Mouse (Mus musculus) intestine, embryonic 15.5 days (tissue): Measurements from ENCODE around the gene Snapc4. TPM values are rescaled to one million over a fixed set of nuclear protein-coding genes. Genes with fewer than 3 reads are reported as not detected.

Source experiments
- ATAC-seq: fragments of 200-750 bp; cut with Nextera tagmentation; 2 replicates; pipeline ENCODE4 v1.8.0; 2017; ENCODE audit warnings: moderate TSS enrichment, moderate library complexity
- H3K27ac ChIP-seq: fragments of 300-500 bp; sonication (generic); 2 replicates; pipeline ENCODE4 v1.5.1; 2015; ENCODE audit warnings: mild to moderate bottlenecking, inconsistent platforms
- H3K27me3 ChIP-seq: fragments of 300-500 bp; sonication (generic); replicated peaks from 2 replicates; pipeline ENCODE4 v1.6.1; 2015; ENCODE audit warnings: inconsistent platforms
- H3K36me3 ChIP-seq: fragments of 300-500 bp; sonication (generic); 2 replicates; pipeline ENCODE4 v1.6.1; 2015; ENCODE audit warnings: inconsistent platforms
- H3K4me1 ChIP-seq: fragments of 300-500 bp; sonication (generic); replicated peaks from 2 replicates; pipeline ENCODE4 v1.6.1; 2015; ENCODE audit warnings: inconsistent platforms
- H3K4me2 ChIP-seq: fragments of 300-500 bp; sonication (generic); replicated peaks from 2 replicates; pipeline ENCODE4 v1.6.1; 2015; ENCODE audit warnings: mild to moderate bottlenecking, inconsistent platforms
- H3K4me3 ChIP-seq: fragments of 300-500 bp; sonication (generic); replicated peaks from 2 replicates; pipeline ENCODE4 v1.5.1; 2015; ENCODE audit warnings: inconsistent platforms
- H3K9ac ChIP-seq: fragments of 300-500 bp; sonication (generic); 2 replicates; pipeline ENCODE4 v1.6.1; 2015; ENCODE audit warnings: inconsistent platforms
- H3K9me3 ChIP-seq: fragments of 300-500 bp; sonication (generic); 2 replicates; pipeline ENCODE4 v1.6.1; 2016; ENCODE audit warnings: inconsistent platforms
- WGBS: fragments of 180-500 bp; shearing (Covaris S2); methylation state at CpG from one replicate; pipeline ENCODE4 v1.1.7; 2015; 5-methylcytosine and 5-hydroxymethylcytosine counted together
- polyA plus RNA-seq: library from polyadenylated mRNA; unstranded; fragments of >200 nt; fragmentation: Nextera tagmentation; extraction: Ambion mirVana; gene quantifications from 2 replicates; pipeline ENCODE4 v1.2.1, GENCODE M21; 2015

Gene Snapc4
- polyA plus RNA-seq, 1 experiment from 2014 or later: 19.7 TPM

DNA sequence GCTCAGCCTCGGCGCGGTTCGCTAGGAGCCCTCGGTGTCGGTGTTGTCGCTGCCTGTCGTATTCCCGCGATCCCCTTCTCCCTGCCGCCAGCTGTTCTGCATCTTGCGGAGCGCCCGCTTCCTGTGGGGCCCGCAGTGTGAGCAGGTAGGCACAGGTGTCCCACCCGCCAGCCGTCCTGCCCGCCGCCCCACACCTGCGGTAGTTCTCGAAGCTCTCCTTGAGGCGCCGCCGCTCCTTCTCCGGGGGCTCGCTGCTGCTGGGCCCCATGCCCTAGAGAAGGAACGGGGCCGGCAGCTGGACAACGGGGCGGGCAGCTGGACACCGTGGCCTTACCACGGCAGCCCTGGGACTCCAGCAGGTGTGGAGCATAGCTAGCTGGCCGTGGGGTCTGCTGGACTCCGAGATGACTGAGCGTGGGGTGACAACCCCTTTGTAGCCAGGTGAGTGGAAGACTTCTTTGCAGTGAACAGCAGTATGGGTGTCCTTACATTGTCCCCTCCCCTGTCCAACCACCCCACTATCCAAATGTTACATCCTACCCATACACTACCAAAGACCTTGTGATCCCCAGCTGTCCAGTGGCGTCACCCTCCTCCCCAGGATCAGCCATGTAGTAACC lies 28.1 kb downstream of the Snapc4 start:
- Histone ChIP-seq H3K9ac (peak overlapping the region; percentile 85), H3K4me3 (peak overlapping the region; percentile 72), H3K36me3 (no peaks in the 10 kb centered on the region), H3K9me3 (no peaks in the 10 kb centered on the region), H3K27ac (no peak overlapping the region; the same call in 1 of the 2 replicates), H3K27me3 (no peaks in the 10 kb centered on the region), H3K4me1 (peaks cover 21% of the 10 kb centered on the region), H3K4me2 (peak overlapping the region; percentile 98)
- ATAC-seq: peak; percentile 65
- 2% methylated on average over 36 of the region's 36 CpGs for WGBS

DNA sequence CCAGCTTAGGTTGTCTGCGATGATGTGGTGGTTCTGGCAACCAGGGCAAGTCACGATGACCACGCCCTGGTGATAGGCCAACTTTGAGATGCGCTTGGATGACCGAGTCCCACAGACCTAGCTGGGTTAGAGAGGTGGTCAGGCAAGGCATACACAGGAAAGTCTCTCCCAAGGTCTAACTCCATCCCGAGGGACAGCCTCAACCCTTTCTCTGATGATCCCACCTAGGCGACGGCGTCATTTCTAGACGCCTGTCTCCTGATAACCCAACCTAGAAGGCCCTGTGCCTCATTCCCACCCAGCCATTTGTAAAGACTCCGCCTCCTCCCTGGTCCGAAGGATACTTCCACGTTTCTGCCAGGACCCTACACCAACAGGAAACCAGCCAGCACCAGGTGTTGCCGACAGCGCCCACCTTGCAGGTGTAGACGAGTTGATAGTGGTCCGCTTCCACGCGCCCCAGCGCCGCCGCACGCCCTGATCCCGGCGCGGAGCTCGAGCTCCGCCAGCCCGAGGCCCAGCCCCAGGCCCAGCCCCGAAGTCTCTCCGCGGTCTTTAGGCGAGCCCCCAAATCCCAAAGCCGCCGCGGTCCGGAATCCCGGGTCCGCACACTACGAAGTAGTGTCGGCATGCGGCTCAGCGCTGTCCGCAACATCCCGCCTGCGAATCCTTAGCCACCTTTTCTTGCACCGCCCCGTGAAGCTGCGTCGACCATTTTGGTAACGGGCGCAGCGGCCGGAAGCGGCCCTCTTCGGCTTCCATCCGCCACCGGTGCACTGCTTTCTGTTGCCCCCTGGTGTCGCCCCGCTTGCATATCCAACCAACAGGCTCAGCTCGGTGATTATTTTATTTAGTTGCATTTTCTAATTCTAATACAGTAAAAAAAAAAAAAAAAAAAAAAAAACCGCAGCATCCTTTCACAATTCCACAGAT lies 28.8 kb downstream of the Snapc4 start, which contains the start of gene Dnlz:
Gene Dnlz (minus strand): TSS at position 753 of the 933 bp plus-strand sequence.
- Histone ChIP-seq H3K9me3 (no peaks in the 10 kb centered on the region), H3K27me3 (no peaks in the 10 kb centered on the region), H3K4me1 (peaks cover 21% of the 10 kb centered on the region), H3K36me3 (peaks cover 4% of the 10 kb centered on the region; the same call in 1 of the 2 replicates), H3K9ac (peak within 1 kb of the TSS; percentile 89), H3K4me3 (peak within 1 kb of the TSS; percentile 72), H3K27ac (peak within 1 kb of the TSS; percentile 89), H3K4me2 (peak within 1 kb of the TSS; percentile 98)
- peak; percentile 90 for ATAC-seq
- 3% methylated on average over 62 of the region's 62 CpGs for WGBS

DNA sequence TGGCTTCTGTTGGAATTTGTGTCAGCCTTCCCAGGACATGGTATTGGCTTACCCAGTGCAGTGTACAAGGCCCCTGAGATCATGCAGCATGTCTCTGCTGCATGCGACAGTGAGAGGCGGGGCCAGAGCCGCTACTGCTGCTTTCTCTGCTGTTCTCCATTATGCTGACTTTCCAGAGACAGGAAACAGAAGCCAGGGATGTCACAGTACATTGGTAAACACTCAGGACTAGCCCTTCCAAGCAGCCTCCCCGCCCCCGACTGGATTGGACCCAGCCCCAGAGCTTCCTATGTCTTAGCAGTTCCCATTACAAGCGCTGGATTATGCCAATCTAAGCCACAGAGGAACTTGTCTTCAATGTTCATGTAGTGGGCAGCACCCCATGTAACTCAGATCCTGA lies 32.2 kb downstream of the Snapc4 start:
- no peak overlapping the region for H3K9ac ChIP-seq
- no peak overlapping the region for H3K4me2 ChIP-seq
- H3K4me1 ChIP-seq: peaks cover 22% of the 10 kb centered on the region
- no peaks in the 10 kb centered on the region for H3K27me3 ChIP-seq
- H3K36me3 ChIP-seq: peaks cover 11% of the 10 kb centered on the region
- H3K4me3 ChIP-seq: no peak overlapping the region
- WGBS: 42% methylated on average over 6 of the region's 6 CpGs
- no peaks in the 10 kb centered on the region for H3K9me3 ChIP-seq
- ATAC-seq: no peak
- peak overlapping the region; percentile 37 for H3K27ac ChIP-seq

DNA sequence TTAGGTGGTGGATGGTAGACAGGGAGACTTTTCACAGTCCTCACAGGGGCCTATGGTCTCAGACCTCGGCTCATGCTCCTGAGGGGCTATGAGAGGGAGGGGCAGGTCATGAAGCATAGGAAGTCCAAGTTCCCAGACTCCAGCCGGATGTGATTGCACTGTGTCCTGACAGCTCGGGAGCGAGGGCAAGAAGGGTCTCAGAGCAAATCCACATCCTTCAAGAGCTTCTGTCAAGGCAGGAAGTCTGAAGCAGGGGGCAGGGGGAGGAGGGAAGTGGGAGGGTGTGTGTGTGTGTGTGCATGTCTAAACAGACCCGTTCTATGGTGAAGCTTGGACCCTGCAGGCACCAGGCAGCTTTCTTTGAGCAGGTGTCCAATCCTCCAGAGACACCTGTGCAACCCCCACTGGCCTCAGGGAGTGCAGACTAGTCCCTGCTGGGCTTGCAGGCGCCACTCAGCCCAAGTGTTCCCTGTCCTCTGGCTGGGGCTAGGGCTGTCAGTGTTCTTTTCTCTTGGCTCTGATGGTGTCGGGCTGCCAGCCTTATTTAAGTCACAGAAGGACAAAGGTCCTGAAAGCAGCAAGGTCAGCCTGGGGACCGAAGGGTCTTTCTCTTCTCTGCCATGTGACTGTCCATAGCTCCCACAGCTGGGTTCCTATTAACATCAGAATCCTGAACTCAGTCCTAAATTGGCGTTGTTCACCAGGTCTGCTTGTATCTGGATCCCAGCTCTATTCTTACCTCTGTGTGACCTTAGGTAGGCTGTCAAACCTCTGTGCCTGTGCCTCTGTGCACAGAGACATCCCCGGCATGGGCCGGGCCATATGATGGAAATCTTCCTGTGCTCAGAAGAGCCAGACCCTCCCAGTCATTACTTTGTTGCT lies 37.6 kb downstream of the Snapc4 start:
- Histone ChIP-seq H3K9ac (no peak overlapping the region), H3K4me1 (peaks cover 23% of the 10 kb centered on the region), H3K9me3 (no peaks in the 10 kb centered on the region), H3K4me3 (no peak overlapping the region), H3K4me2 (peak overlapping the region; percentile 31), H3K27ac (peak overlapping the region; percentile 74), H3K27me3 (no peaks in the 10 kb centered on the region), H3K36me3 (peaks cover 22% of the 10 kb centered on the region)
- 51% methylated on average over 11 of the region's 11 CpGs for WGBS
- peak; percentile 19; the same call in 1 of the 2 replicates for ATAC-seq

DNA sequence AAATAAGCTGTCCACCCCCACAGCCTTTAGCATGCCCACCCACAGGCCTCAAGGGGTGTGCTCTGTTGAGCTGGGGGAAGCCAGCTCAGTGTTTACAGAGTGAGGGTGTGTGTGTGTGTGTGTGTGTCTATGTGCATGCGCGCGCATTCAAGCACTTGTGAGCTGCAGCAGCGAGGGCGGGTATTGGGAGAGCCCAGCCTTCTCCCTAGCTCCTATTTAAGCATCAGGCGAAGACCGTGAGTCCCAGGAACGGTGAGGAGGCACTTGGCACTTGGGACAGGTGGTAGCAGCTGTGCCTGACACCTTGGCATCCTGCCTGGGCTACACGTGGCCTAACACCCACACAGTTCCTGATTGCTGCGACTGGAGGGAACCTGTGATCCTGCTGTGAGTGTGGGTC lies 38.4 kb downstream of the Snapc4 start:
- H3K9ac ChIP-seq: no peak overlapping the region
- H3K9me3 ChIP-seq: no peaks in the 10 kb centered on the region
- peaks cover 22% of the 10 kb centered on the region for H3K36me3 ChIP-seq
- peak overlapping the region; percentile 31; the same call in 1 of the 2 replicates for H3K4me2 ChIP-seq
- H3K4me1 ChIP-seq: peaks cover 23% of the 10 kb centered on the region
- H3K27me3 ChIP-seq: no peaks in the 10 kb centered on the region
- no peak overlapping the region for H3K4me3 ChIP-seq
- peak; percentile 78 for ATAC-seq
- 33% methylated on average over 10 of the region's 10 CpGs for WGBS
- peak overlapping the region; percentile 74 for H3K27ac ChIP-seq

DNA sequence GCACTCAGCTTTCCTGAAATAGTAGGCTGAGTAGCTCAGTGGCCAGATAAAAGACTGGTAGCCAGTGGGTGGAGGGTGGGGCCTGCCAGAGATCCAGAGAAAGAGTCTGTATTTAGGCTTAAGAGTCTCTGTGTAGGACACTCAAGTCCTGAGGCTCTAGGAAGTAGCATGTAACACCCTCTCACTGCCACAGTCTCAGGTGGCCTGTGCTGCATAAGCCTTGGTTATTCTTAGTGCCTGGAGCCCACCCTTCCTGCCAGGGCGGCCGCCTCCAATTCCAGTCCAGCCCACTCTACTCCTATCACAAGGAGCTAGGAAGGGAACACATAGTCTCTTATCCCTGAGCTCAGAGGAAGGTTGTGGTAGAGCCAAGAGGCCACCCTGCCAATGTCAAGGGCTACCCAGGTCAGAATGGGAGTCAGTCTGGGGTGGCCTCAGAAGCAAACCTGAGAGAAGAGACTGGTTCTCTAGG lies 38.9 kb downstream of the Snapc4 start:
- 72% methylated on average over 2 of the region's 2 CpGs for WGBS
- peaks cover 23% of the 10 kb centered on the region for H3K4me1 ChIP-seq
- H3K4me3 ChIP-seq: no peak overlapping the region
- no peaks in the 10 kb centered on the region for H3K27me3 ChIP-seq
- H3K4me2 ChIP-seq: 0 out of 2 replicates have a peak overlapping the region, but pooled peaks have one; percentile 1
- H3K27ac ChIP-seq: peak overlapping the region; percentile 74
- H3K9me3 ChIP-seq: no peaks in the 10 kb centered on the region
- peak; percentile 3; the same call in 1 of the 2 replicates for ATAC-seq
- H3K9ac ChIP-seq: no peak overlapping the region
- peaks cover 18% of the 10 kb centered on the region for H3K36me3 ChIP-seq

DNA sequence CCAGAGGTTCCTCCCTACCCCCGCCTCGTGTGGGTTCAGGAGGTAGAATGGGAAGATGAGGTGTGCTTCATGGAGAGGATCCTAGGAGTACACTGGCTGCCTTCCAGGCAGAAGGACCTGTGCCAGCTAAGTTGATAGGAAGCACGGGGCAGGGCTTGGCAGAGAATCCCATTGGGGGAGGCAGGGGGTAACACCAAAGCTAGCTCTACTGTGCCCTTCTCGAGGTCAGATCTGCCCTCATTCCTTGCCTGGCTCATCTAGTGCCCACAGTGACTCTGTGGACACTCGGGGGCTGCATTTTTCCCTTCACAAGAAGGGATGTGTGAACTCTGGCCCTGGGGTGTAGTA lies 41.3 kb downstream of the Snapc4 start:
- Histone ChIP-seq H3K36me3 (peaks cover 12% of the 10 kb centered on the region; the same call in 1 of the 2 replicates), H3K4me2 (no peak overlapping the region), H3K9ac (no peak overlapping the region), H3K27me3 (no peaks in the 10 kb centered on the region), H3K9me3 (no peaks in the 10 kb centered on the region), H3K4me3 (no peak overlapping the region), H3K4me1 (peaks cover 23% of the 10 kb centered on the region), H3K27ac (no peak overlapping the region)
- ATAC-seq: no peak
- 90% methylated on average over 5 of the region's 5 CpGs for WGBS

DNA sequence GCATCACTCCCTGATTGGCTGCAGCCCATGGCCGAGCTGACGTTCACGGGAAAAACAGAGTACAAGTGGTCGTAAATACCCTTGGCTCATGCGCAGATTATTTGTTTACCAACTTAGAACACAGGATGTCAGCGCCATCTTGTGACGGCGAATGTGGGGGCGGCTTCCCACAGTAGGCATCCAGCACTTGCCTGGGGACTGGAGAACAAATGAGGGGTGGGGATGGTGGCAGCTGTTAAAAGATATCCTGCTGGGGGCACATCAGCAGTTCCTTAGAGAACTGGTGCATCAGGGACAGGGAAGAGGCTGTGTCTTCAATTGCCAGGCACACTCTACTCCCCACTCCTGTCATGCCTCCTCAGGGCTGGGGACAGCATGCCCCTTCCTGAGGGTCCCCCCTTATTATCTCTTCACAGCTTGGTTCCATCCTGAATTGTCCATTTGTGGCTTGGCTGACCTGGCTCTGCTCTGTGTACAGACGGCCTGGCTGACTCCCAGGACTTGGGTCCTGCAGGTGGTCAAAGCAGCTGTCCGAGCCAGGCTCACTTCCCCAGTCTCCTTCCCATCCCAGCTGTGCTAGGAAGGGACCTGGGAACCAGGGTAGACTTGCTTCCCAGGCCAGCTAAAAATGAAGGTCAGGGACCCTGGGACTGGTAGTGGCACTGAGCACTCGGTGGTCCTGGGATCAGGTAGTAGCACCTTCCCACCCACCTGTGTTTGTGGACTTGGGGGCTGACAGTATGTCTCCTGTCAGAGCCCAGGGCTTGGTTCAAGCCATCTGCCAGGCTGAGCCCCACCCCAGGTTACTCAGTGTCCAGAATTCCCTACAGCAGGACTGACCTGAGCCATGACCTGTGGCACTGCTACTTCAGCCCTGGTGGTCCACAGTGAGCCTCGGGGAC lies 41.9 kb downstream of the Snapc4 start:
- Histone ChIP-seq H3K27ac (no peak overlapping the region), H3K36me3 (peaks cover 11% of the 10 kb centered on the region; the same call in 1 of the 2 replicates), H3K4me3 (no peak overlapping the region), H3K9ac (no peak overlapping the region), H3K4me1 (peaks cover 23% of the 10 kb centered on the region), H3K4me2 (no peak overlapping the region), H3K9me3 (no peaks in the 10 kb centered on the region), H3K27me3 (no peaks in the 10 kb centered on the region)
- no peak for ATAC-seq
- WGBS: 93% methylated on average over 9 of the region's 13 CpGs

DNA sequence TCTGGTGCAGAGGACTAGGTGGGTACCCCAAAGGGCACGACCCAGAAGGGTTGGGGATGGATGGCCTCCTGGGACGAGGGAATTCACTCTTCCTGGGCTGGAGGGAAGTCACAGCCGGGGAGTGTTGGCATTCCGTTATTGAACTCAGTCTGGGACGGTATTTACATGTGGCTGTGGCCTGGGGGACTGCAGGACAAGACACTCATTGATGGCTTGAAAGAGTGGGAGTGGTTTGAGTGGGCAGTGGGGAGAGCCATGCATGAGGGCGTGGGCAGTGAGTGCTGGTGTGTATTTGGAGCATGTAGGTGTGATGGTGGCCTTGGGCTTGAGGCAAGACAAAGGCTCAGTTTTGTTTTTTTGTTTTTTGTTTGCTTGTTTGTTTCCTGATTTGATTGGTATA lies 49.8 kb downstream of the Snapc4 start:
- Histone ChIP-seq H3K27ac (no peak overlapping the region), H3K4me1 (no peaks in the 10 kb centered on the region), H3K4me3 (no peak overlapping the region), H3K9ac (no peak overlapping the region; the same call in 1 of the 2 replicates), H3K36me3 (peaks cover 17% of the 10 kb centered on the region; the same call in 1 of the 2 replicates), H3K27me3 (no peaks in the 10 kb centered on the region), H3K4me2 (no peak overlapping the region), H3K9me3 (no peaks in the 10 kb centered on the region)
- WGBS: 68% methylated on average over 6 of the region's 6 CpGs
- ATAC-seq: no peak

DNA sequence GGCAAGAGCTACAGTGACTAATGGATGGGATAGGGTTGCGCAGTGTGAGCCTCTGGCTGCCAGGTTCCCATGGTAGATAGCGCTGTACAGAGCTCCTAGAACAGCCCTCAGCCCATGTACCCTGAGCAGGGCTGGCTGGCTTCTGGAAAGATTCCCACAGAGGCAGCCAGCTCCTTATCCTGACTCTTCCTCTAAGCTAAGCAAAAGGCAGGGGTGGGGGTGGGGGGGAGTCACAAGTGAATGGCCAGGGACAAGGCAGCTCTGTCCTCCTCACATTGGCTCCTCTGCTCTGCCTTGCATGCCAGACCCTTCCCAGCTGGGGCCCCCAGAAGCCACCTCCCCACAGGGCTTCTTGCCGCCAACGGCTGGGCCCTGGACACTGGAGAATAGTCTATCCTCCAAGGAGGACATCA lies 50.4 kb downstream of the Snapc4 start:
- 92% methylated on average over 4 of the region's 4 CpGs for WGBS
- Histone ChIP-seq H3K4me1 (no peaks in the 10 kb centered on the region), H3K27ac (0 out of 2 replicates have a peak overlapping the region, but pooled peaks have one; percentile 9), H3K27me3 (no peaks in the 10 kb centered on the region), H3K4me3 (no peak overlapping the region), H3K9me3 (no peaks in the 10 kb centered on the region), H3K4me2 (no peak overlapping the region), H3K9ac (no peak overlapping the region), H3K36me3 (peaks cover 20% of the 10 kb centered on the region)
- peak; percentile 24; the same call in 1 of the 2 replicates for ATAC-seq

DNA sequence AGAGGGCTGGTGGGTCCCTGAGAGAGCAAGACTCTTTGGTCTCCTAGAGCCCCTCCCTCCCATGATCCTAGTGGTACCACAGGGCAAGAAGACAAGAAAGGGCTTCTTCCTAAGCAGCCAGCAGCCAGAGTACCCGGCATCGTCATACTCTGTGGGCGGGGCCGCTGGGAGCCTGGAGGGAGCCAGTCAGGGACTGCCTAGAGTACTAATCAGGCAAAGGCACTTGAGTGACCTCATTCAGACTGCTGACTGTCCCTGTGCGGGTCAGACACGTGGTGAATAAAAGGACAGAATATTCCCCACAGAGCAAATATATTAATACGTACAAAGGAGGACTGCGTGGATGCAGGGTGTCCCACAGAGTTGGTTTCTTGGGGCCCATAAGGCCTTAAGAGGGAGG lies 51.1 kb downstream of the Snapc4 start:
- 67% methylated on average over 8 of the region's 8 CpGs for WGBS
- peaks cover 26% of the 10 kb centered on the region for H3K36me3 ChIP-seq
- peak; percentile 44; the same call in 1 of the 2 replicates for ATAC-seq

More for the DNA sequence above, 51.1 kb downstream of the Snapc4 start:
- Histone ChIP-seq H3K9me3 (no peaks in the 10 kb centered on the region), H3K9ac (no peak overlapping the region), H3K4me3 (no peak overlapping the region), H3K27me3 (no peaks in the 10 kb centered on the region), H3K4me1 (no peaks in the 10 kb centered on the region), H3K27ac (0 out of 2 replicates have a peak overlapping the region, but pooled peaks have one; percentile 9), H3K4me2 (no peak overlapping the region)
